In genomic region chr1:189800211-189800961, GRCm38 (mm10) we compare ENCODE assay signal across 8 mouse cellular contexts.
DNase-seq lines count a peak whose midpoint lies in the region; ATAC-seq and TF ChIP-seq lines count a peak whose summit lies in the region.

No protein-coding gene starts in this region.

- H3K36me3 ChIP-seq in embryonic facial prominence, embryonic 13.5 days = peaks cover 38% of the 10 kb centered on the region
- peaks cover 10% of the 10 kb centered on the region for H3K36me3 ChIP-seq in embryonic facial prominence, embryonic 10.5 days (replicated peaks)
- no peaks in the 10 kb centered on the region for H3K36me3 ChIP-seq in lung, postnatal 0 days (ENCODE audit: insufficient read depth, low read length)
- H3K36me3 ChIP-seq in stomach, embryonic 15.5 days = no peaks in the 10 kb centered on the region
- no peaks in the 10 kb centered on the region for H3K36me3 ChIP-seq in thymus, adult 2 months (ENCODE audit: control insufficient read depth, insufficient read depth, low read length)

- H3K27ac ChIP-seq in embryonic facial prominence, embryonic 13.5 days = peak overlapping the region; percentile 68
- no peak overlapping the region for H3K27ac ChIP-seq in embryonic facial prominence, embryonic 10.5 days (replicated peaks)
- H3K27ac ChIP-seq in lung, postnatal 0 days (ENCODE audit: low read length) = no peak overlapping the region
- H3K27ac ChIP-seq in stomach, embryonic 15.5 days = 0 out of 2 replicates have a peak overlapping the region, but pooled peaks have one; percentile 28
- H3K27ac ChIP-seq in thymus, adult 2 months (ENCODE audit: control insufficient read depth, insufficient read depth, low read length) = no peak overlapping the region

- TF ChIP-seq EP300 in lung, postnatal 0 days (IDR thresholded peaks at IDR 0.05) = no peak

- TF ChIP-seq CTCF in lung, postnatal 0 days (IDR thresholded peaks at IDR 0.05) = no peak
- no peak for TF ChIP-seq CTCF in thymus, adult 2 months (IDR thresholded peaks at IDR 0.05; ENCODE audit: borderline replicate concordance, control insufficient read depth, extremely low read depth, insufficient read depth, low read length, poor library complexity)

- no peaks in the 10 kb centered on the region for H3K9me3 ChIP-seq in embryonic facial prominence, embryonic 13.5 days
- no peaks in the 10 kb centered on the region for H3K9me3 ChIP-seq in embryonic facial prominence, embryonic 10.5 days
- no peaks in the 10 kb centered on the region for H3K9me3 ChIP-seq in lung, postnatal 0 days (ENCODE audit: low read length)
- H3K9me3 ChIP-seq in stomach, embryonic 15.5 days = no peaks in the 10 kb centered on the region

- H3K4me1 ChIP-seq in embryonic facial prominence, embryonic 13.5 days = peaks cover 52% of the 10 kb centered on the region
- H3K4me1 ChIP-seq in embryonic facial prominence, embryonic 10.5 days = peaks cover 12% of the 10 kb centered on the region; the same call in 1 of the 2 replicates
- H3K4me1 ChIP-seq in lung, postnatal 0 days (ENCODE audit: insufficient read depth, low read depth, low read length) = no peaks in the 10 kb centered on the region
- H3K4me1 ChIP-seq in stomach, embryonic 15.5 days = peaks cover 5% of the 10 kb centered on the region; the same call in 1 of the 2 replicates
- peaks cover 75% of the 10 kb centered on the region for H3K4me1 ChIP-seq in thymus, adult 2 months (replicated peaks; ENCODE audit: control insufficient read depth, insufficient read depth, low read length)

- H3K9ac ChIP-seq in embryonic facial prominence, embryonic 13.5 days = no peak overlapping the region
- no peak overlapping the region for H3K9ac ChIP-seq in lung, postnatal 0 days (replicated peaks; ENCODE audit: low read depth)
- H3K9ac ChIP-seq in stomach, embryonic 15.5 days = no peak overlapping the region

- no peak for DNase-seq in embryonic facial prominence, embryonic 10.5 days (ENCODE audit: low spot score)
- no peak for DNase-seq in lung, postnatal 0 days (ENCODE audit: low spot score)
- no peak for DNase-seq in lung, adult 18-20 months
- peak; percentile 19 for DNase-seq in left cerebral cortex, adult 11 months (ENCODE audit: low spot score)
- DNase-seq in thymus, adult 2 months = no peak
- DNase-seq in kidney, adult 18-20 months = no peak

- WGBS in embryonic facial prominence, embryonic 13.5 days = 27% methylated on average over 11 of the region's 13 CpGs
- WGBS in embryonic facial prominence, embryonic 10.5 days = 67% methylated on average over 13 of the region's 13 CpGs
- WGBS in lung, postnatal 0 days = 61% methylated on average over 11 of the region's 13 CpGs
- 58% methylated on average over 13 of the region's 13 CpGs for WGBS in stomach, embryonic 15.5 days
- WGBS in thymus, adult 2 months = 76% methylated on average over 13 of the region's 13 CpGs

- no peak for ATAC-seq in embryonic facial prominence, embryonic 13.5 days (ENCODE audit: insufficient number of reproducible peaks, insufficient read depth, low FRiP score, low TSS enrichment, low read depth)
- peak; percentile 67 for ATAC-seq in lung, postnatal 0 days
- no peak for ATAC-seq in stomach, embryonic 15.5 days (ENCODE audit: insufficient read depth, low FRiP score, low read depth)

- no peak for TF ChIP-seq POLR2A in thymus, adult 2 months (IDR thresholded peaks at IDR 0.05; ENCODE audit: control insufficient read depth, extremely low read depth, insufficient read depth, low read length, poor library complexity)

- H3K27me3 ChIP-seq in embryonic facial prominence, embryonic 13.5 days = no peaks in the 10 kb centered on the region
- peaks cover 15% of the 10 kb centered on the region; the same call in 1 of the 2 replicates for H3K27me3 ChIP-seq in embryonic facial prominence, embryonic 10.5 days (replicated peaks; ENCODE audit: low read depth, poor library complexity, severe bottlenecking)
- H3K27me3 ChIP-seq in lung, postnatal 0 days (replicated peaks; ENCODE audit: insufficient read depth, low read length) = no peaks in the 10 kb centered on the region
- no peaks in the 10 kb centered on the region for H3K27me3 ChIP-seq in stomach, embryonic 15.5 days (replicated peaks)
- no peaks in the 10 kb centered on the region for H3K27me3 ChIP-seq in thymus, adult 2 months (ENCODE audit: control insufficient read depth, insufficient read depth, low read length)

- no peak overlapping the region for H3K4me2 ChIP-seq in embryonic facial prominence, embryonic 13.5 days
- H3K4me2 ChIP-seq in lung, postnatal 0 days (replicated peaks; ENCODE audit: low read depth, low read length) = no peak overlapping the region
- H3K4me2 ChIP-seq in stomach, embryonic 15.5 days = no peak overlapping the region

- no peak overlapping the region for H3K4me3 ChIP-seq in embryonic facial prominence, embryonic 13.5 days
- H3K4me3 ChIP-seq in embryonic facial prominence, embryonic 10.5 days = no peak overlapping the region
- H3K4me3 ChIP-seq in lung, postnatal 0 days (ENCODE audit: low read depth, low read length) = no peak overlapping the region
- no peak overlapping the region for H3K4me3 ChIP-seq in stomach, embryonic 15.5 days (replicated peaks)
- H3K4me3 ChIP-seq in thymus, adult 2 months (ENCODE audit: control insufficient read depth, insufficient read depth, low read length) = no peak overlapping the region

Comparison
In these comparisons a context has a peak if more than half of its experiments do, and no peak if none do; other contexts are left out.
1. H3K27ac ChIP-seq: peak in embryonic facial prominence, embryonic 13.5 days (single experiment) and stomach, embryonic 15.5 days (single experiment); none in embryonic facial prominence, embryonic 10.5 days (single experiment), lung, postnatal 0 days (single experiment) and thymus, adult 2 months (single experiment).